Comparison of ENCODE assay signal across 8 mouse cellular contexts in the genomic region with DNA sequence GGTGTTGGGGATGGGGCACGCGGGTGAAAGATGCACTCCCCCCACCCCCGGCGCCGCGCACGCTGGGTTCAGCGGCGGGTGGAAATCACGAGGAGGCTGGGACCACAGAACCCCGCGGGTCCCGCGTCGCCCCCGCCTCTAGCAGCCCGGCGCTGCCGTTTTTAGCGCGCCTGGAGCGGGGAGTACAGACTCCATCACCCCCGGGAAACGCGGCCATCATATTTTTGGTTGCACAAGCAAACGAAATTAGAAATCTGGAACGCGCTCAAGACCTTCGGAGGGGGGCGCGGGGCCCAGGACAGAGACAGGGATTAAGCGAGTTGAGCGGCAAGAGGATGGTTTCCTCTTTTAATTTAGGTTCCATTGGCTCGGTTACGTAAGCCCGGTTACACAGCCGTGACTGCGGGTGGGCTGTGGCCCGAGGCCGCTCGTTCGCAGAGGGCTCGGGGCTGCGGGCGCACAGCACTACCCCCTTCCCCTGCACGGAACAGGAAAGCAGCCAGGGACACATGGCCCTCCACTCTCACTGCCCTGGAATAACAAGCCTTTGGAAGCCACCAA.
DNase-seq lines count a peak whose midpoint lies in the region; ATAC-seq and TF ChIP-seq lines count a peak whose summit lies in the region.

No protein-coding gene starts in this region.

- no peaks in the 10 kb centered on the region for H3K36me3 ChIP-seq in kidney, postnatal 0 days (ENCODE audit: insufficient read depth, low read length)
- H3K36me3 ChIP-seq in lung, embryonic 15.5 days = no peaks in the 10 kb centered on the region

- TF ChIP-seq CTCF in kidney, postnatal 0 days (IDR thresholded peaks at IDR 0.05; ENCODE audit: low read depth) = no peak

- H3K27ac ChIP-seq in kidney, postnatal 0 days = no peak overlapping the region
- no peak overlapping the region for H3K27ac ChIP-seq in lung, embryonic 15.5 days

- under 1% methylated on average over 46 of the region's 46 CpGs for whole genome bisulfite sequencing in kidney, postnatal 0 days
- WGBS in lung, embryonic 15.5 days = under 1% methylated on average over 46 of the region's 46 CpGs

- peak; percentile 11 for DNase-seq in thymus, postnatal 25 days
- no peak for DNase-seq in thymus, postnatal 0 days (ENCODE audit: low spot score)
- peak; percentile 55 for DNase-seq in embryo, embryonic 10.5 days (ENCODE audit: low spot score)
- peak; percentile 64 to 76 for DNase-seq in heart, adult 18-20 months
- no peak for DNase-seq in kidney, postnatal 0 days (ENCODE audit: low spot score)
- peak; percentile 69 for DNase-seq in retina, postnatal 1 day
- no peak for DNase-seq in adipocyte (ENCODE audit: low spot score)

- no peak for ATAC-seq in kidney, postnatal 0 days (replicated peaks; ENCODE audit: low FRiP score, low read depth)
- peak; percentile 52; the same call in 1 of the 2 replicates for ATAC-seq in lung, embryonic 15.5 days (ENCODE audit: borderline replicate concordance, extremely low read depth, low FRiP score, low TSS enrichment)

- H3K27me3 ChIP-seq in kidney, postnatal 0 days (ENCODE audit: insufficient read depth, low read length) = no peaks in the 10 kb centered on the region
- H3K27me3 ChIP-seq in lung, embryonic 15.5 days = peaks cover 13% of the 10 kb centered on the region

- peak overlapping the region; percentile 72 for H3K4me2 ChIP-seq in kidney, postnatal 0 days (ENCODE audit: low read length)
- H3K4me2 ChIP-seq in lung, embryonic 15.5 days = peak overlapping the region; percentile 97

- peak overlapping the region; percentile 40 for H3K4me3 ChIP-seq in kidney, postnatal 0 days (replicated peaks; ENCODE audit: low read depth, low read length)
- peak overlapping the region; percentile 45 for H3K4me3 ChIP-seq in lung, embryonic 15.5 days

- no peaks in the 10 kb centered on the region for H3K9me3 ChIP-seq in kidney, postnatal 0 days (replicated peaks; ENCODE audit: low read length)
- no peaks in the 10 kb centered on the region for H3K9me3 ChIP-seq in lung, embryonic 15.5 days

- peak overlapping the region; percentile 53 for H3K9ac ChIP-seq in kidney, postnatal 0 days (ENCODE audit: low read depth, low read length)
- peak overlapping the region; percentile 55 for H3K9ac ChIP-seq in lung, embryonic 15.5 days

- H3K4me1 ChIP-seq in kidney, postnatal 0 days (replicated peaks; ENCODE audit: insufficient read depth, low read length) = no peaks in the 10 kb centered on the region
- H3K4me1 ChIP-seq in lung, embryonic 15.5 days = peaks cover 8% of the 10 kb centered on the region

Comparison
In these comparisons a context has a peak if more than half of its experiments do, and no peak if none do; other contexts are left out.
1. DNase-seq: peak in thymus, postnatal 25 days (single experiment), embryo, embryonic 10.5 days (single experiment), heart, adult 18-20 months (2 of 2) and retina, postnatal 1 day (single experiment); none in thymus, postnatal 0 days (single experiment), kidney, postnatal 0 days (single experiment) and adipocyte (single experiment).